Mouse (Mus musculus) liver, embryonic 15.5 days (tissue): Measurements from ENCODE around the gene Dgki. TPM values are rescaled to one million over a fixed set of nuclear protein-coding genes. Genes with fewer than 3 reads are reported as not detected.

ENCODE experiments used
- ATAC-seq: fragments of 200-750 bp; cut with Nextera tagmentation; 2 replicates; pipeline ENCODE4 v1.8.0; 2017; ENCODE audit warnings: moderate number of reproducible peaks, mild to moderate bottlenecking, moderate library complexity; ENCODE audit not compliant: insufficient read depth
- H3K27ac ChIP-seq: fragments of 300-500 bp; sonication (generic); replicated peaks from 2 replicates; pipeline ENCODE4 v1.5.1; 2015; ENCODE audit warnings: mild to moderate bottlenecking, inconsistent platforms
- H3K27me3 ChIP-seq: fragments of 300-500 bp; sonication (generic); 2 replicates; pipeline ENCODE4 v1.6.1; 2015; ENCODE audit warnings: mild to moderate bottlenecking, inconsistent platforms
- H3K36me3 ChIP-seq: fragments of 300-500 bp; sonication (generic); replicated peaks from 2 replicates; pipeline ENCODE4 v1.6.1; 2015; ENCODE audit warnings: moderate library complexity, mild to moderate bottlenecking, inconsistent platforms
- H3K4me1 ChIP-seq: fragments of 300-500 bp; sonication (generic); replicated peaks from 2 replicates; pipeline ENCODE4 v1.6.1; 2015; ENCODE audit warnings: inconsistent platforms
- H3K4me2 ChIP-seq: fragments of 300-500 bp; sonication (generic); 2 replicates; pipeline ENCODE4 v1.6.1; 2015; ENCODE audit warnings: moderate library complexity, mild to moderate bottlenecking, inconsistent platforms
- H3K4me3 ChIP-seq: fragments of 300-500 bp; sonication (generic); replicated peaks from 2 replicates; pipeline ENCODE4 v1.5.1; 2015; ENCODE audit warnings: mild to moderate bottlenecking, inconsistent platforms
- H3K9ac ChIP-seq: fragments of 300-500 bp; sonication (generic); 2 replicates; pipeline ENCODE4 v1.6.1; 2015; ENCODE audit warnings: moderate library complexity, mild to moderate bottlenecking, inconsistent platforms
- H3K9me3 ChIP-seq: fragments of 300-500 bp; sonication (generic); replicated peaks from 2 replicates; pipeline ENCODE4 v1.6.1; 2016; ENCODE audit warnings: inconsistent platforms
- WGBS: fragments of 180-500 bp; shearing (Covaris S2); methylation state at CpG from one replicate; pipeline ENCODE4 v1.1.7; 2015; ENCODE audit warnings: mixed read lengths; ENCODE audit not compliant: insufficient replicate concordance; 5-methylcytosine and 5-hydroxymethylcytosine counted together
- polyA plus RNA-seq: library from polyadenylated mRNA; unstranded; fragments of >200 nt; fragmentation: Nextera tagmentation; extraction: Ambion mirVana; gene quantifications from 2 replicates; pipeline ENCODE4 v1.2.1, GENCODE M21; 2015

The Dgki gene
- polyA plus RNA-seq, 1 experiment from 2014 or later: 0.08 TPM

- ATAC-seq: no peak
- WGBS: 68% methylated on average over 11 of the region's 11 CpGs
- H3K27ac ChIP-seq: no peak overlapping the region
Observed at GRCm38 (mm10) chr6:37037115-37037908, 262.7 kb downstream of the Dgki start.

GRCm38 (mm10) chr6:37035681-37036080 lies 264.3 kb downstream of the Dgki start:
- Histone ChIP-seq H3K27ac (no peak overlapping the region), H3K4me2 (no peak overlapping the region), H3K36me3 (no peaks in the 10 kb centered on the region), H3K4me3 (no peak overlapping the region), H3K27me3 (no peaks in the 10 kb centered on the region), H3K4me1 (no peaks in the 10 kb centered on the region), H3K9me3 (no peaks in the 10 kb centered on the region), H3K9ac (no peak overlapping the region)
- 62% methylated on average over 6 of the region's 6 CpGs for WGBS
- no peak for ATAC-seq

More at GRCm38 (mm10) chr6:37037115-37037908, 262.7 kb downstream of the Dgki start:
- H3K36me3 ChIP-seq: no peaks in the 10 kb centered on the region
- H3K9ac ChIP-seq: no peak overlapping the region
- no peaks in the 10 kb centered on the region for H3K9me3 ChIP-seq
- no peaks in the 10 kb centered on the region for H3K27me3 ChIP-seq
- no peak overlapping the region for H3K4me3 ChIP-seq
- H3K4me1 ChIP-seq: no peaks in the 10 kb centered on the region
- H3K4me2 ChIP-seq: no peak overlapping the region

- Histone ChIP-seq H3K4me1 (no peaks in the 10 kb centered on the region), H3K9ac (no peak overlapping the region), H3K9me3 (no peaks in the 10 kb centered on the region), H3K4me2 (no peak overlapping the region), H3K27me3 (no peaks in the 10 kb centered on the region), H3K4me3 (no peak overlapping the region), H3K27ac (no peak overlapping the region), H3K36me3 (no peaks in the 10 kb centered on the region)
- ATAC-seq: no peak
- 69% methylated on average over 1 of the region's 1 CpGs for WGBS
Observed at GRCm38 (mm10) chr6:37030986-37031385, 269.0 kb downstream of the Dgki start.

- Histone ChIP-seq H3K9ac (no peak overlapping the region), H3K27me3 (no peaks in the 10 kb centered on the region), H3K4me2 (no peak overlapping the region), H3K9me3 (no peaks in the 10 kb centered on the region), H3K36me3 (no peaks in the 10 kb centered on the region), H3K27ac (no peak overlapping the region), H3K4me1 (no peaks in the 10 kb centered on the region), H3K4me3 (no peak overlapping the region)
- no peak for ATAC-seq
- WGBS: 58% methylated on average over 2 of the region's 2 CpGs
Observed at GRCm38 (mm10) chr6:37030402-37030801, 269.6 kb downstream of the Dgki start.

GRCm38 (mm10) chr6:37028841-37029240 lies 271.1 kb downstream of the Dgki start:
- H3K27ac ChIP-seq: no peak overlapping the region
- H3K4me2 ChIP-seq: no peak overlapping the region
- H3K9me3 ChIP-seq: no peaks in the 10 kb centered on the region
- no peak for ATAC-seq
- H3K27me3 ChIP-seq: no peaks in the 10 kb centered on the region
- no peaks in the 10 kb centered on the region for H3K36me3 ChIP-seq
- H3K4me1 ChIP-seq: no peaks in the 10 kb centered on the region
- H3K4me3 ChIP-seq: no peak overlapping the region
- WGBS: 72% methylated on average over 6 of the region's 6 CpGs
- H3K9ac ChIP-seq: no peak overlapping the region

- H3K27me3 ChIP-seq: no peaks in the 10 kb centered on the region
- ATAC-seq: no peak
- H3K27ac ChIP-seq: no peak overlapping the region
- no peak overlapping the region for H3K4me3 ChIP-seq
- no peak overlapping the region for H3K4me2 ChIP-seq
- 36% methylated on average over 2 of the region's 2 CpGs for WGBS
- H3K4me1 ChIP-seq: no peaks in the 10 kb centered on the region
- no peaks in the 10 kb centered on the region for H3K36me3 ChIP-seq
- no peaks in the 10 kb centered on the region for H3K9me3 ChIP-seq
- no peak overlapping the region for H3K9ac ChIP-seq
Observed at GRCm38 (mm10) chr6:37028300-37028699, 271.7 kb downstream of the Dgki start.

GRCm38 (mm10) chr6:37026343-37027243 lies 273.4 kb downstream of the Dgki start:
- Histone ChIP-seq H3K27me3 (no peaks in the 10 kb centered on the region), H3K4me2 (no peak overlapping the region), H3K4me1 (no peaks in the 10 kb centered on the region), H3K9ac (no peak overlapping the region), H3K36me3 (no peaks in the 10 kb centered on the region), H3K9me3 (no peaks in the 10 kb centered on the region), H3K4me3 (no peak overlapping the region), H3K27ac (no peak overlapping the region)
- no peak for ATAC-seq
- WGBS: 69% methylated on average over 8 of the region's 8 CpGs

GRCm38 (mm10) chr6:37016046-37016445 lies 283.9 kb downstream of the Dgki start:
- no peak for ATAC-seq
- H3K4me1 ChIP-seq: no peaks in the 10 kb centered on the region
- H3K9ac ChIP-seq: no peak overlapping the region
- H3K4me2 ChIP-seq: no peak overlapping the region
- no peak overlapping the region for H3K4me3 ChIP-seq
- H3K27me3 ChIP-seq: no peaks in the 10 kb centered on the region
- H3K36me3 ChIP-seq: no peaks in the 10 kb centered on the region
- H3K27ac ChIP-seq: no peak overlapping the region
- H3K9me3 ChIP-seq: no peaks in the 10 kb centered on the region

GRCm38 (mm10) chr6:37011597-37011996 lies 288.4 kb downstream of the Dgki start:
- H3K27ac ChIP-seq: no peak overlapping the region
- 42% methylated on average over 2 of the region's 2 CpGs for WGBS
- no peak for ATAC-seq

GRCm38 (mm10) chr6:37007573-37007972 lies 292.4 kb downstream of the Dgki start:
- no peak overlapping the region for H3K9ac ChIP-seq
- H3K27ac ChIP-seq: no peak overlapping the region
- no peaks in the 10 kb centered on the region for H3K36me3 ChIP-seq
- no peak overlapping the region for H3K4me2 ChIP-seq
- H3K27me3 ChIP-seq: no peaks in the 10 kb centered on the region
- no peak for ATAC-seq
- WGBS: 50% methylated on average over 4 of the region's 4 CpGs
- H3K4me1 ChIP-seq: no peaks in the 10 kb centered on the region
- H3K4me3 ChIP-seq: no peak overlapping the region
- H3K9me3 ChIP-seq: no peaks in the 10 kb centered on the region

More at GRCm38 (mm10) chr6:37011597-37011996, 288.4 kb downstream of the Dgki start:
- H3K27me3 ChIP-seq: no peaks in the 10 kb centered on the region
- no peaks in the 10 kb centered on the region for H3K4me1 ChIP-seq
- no peak overlapping the region for H3K4me3 ChIP-seq
- H3K9ac ChIP-seq: no peak overlapping the region
- no peak overlapping the region for H3K4me2 ChIP-seq
- no peaks in the 10 kb centered on the region for H3K9me3 ChIP-seq
- no peaks in the 10 kb centered on the region for H3K36me3 ChIP-seq

GRCm38 (mm10) chr6:37004914-37005313 lies 295.1 kb downstream of the Dgki start:
- WGBS: 60% methylated on average over 3 of the region's 3 CpGs
- ATAC-seq: peak; percentile 34; the same call in 1 of the 2 replicates
- Histone ChIP-seq H3K9ac (no peak overlapping the region), H3K4me2 (no peak overlapping the region), H3K27me3 (no peaks in the 10 kb centered on the region), H3K36me3 (no peaks in the 10 kb centered on the region), H3K4me3 (no peak overlapping the region), H3K27ac (no peak overlapping the region), H3K4me1 (no peaks in the 10 kb centered on the region), H3K9me3 (no peaks in the 10 kb centered on the region)
